Mouse (Mus musculus) lung, postnatal 0 days (tissue): Measurements from ENCODE around the gene Sdhb. TPM values are rescaled to one million over a fixed set of nuclear protein-coding genes. Genes with fewer than 3 reads are reported as not detected.

ENCODE experiments used
- ATAC-seq: fragments of 200-750 bp; cut with Nextera tagmentation; 2 replicates; pipeline ENCODE4 v1.8.0; 2017; ENCODE audit warnings: moderate library complexity
- DNase-seq: peaks from one replicate; pipeline ENCODE4 v3.0.0-alpha.2; 2016; ENCODE audit warnings: low spot score
- H3K27ac ChIP-seq: fragments of 300-500 bp; sonication (generic); 2 replicates; pipeline ENCODE4 v1.5.1; 2014; ENCODE audit warnings: antibody characterized with exemption, mild to moderate bottlenecking, low read length, mixed read lengths
- H3K27me3 ChIP-seq: fragments of 300-500 bp; sonication (generic); replicated peaks from 2 replicates; pipeline ENCODE4 v1.6.1; 2014; ENCODE audit warnings: low read length, mixed read lengths; ENCODE audit not compliant: insufficient read depth
- H3K36me3 ChIP-seq: fragments of 300-500 bp; sonication (generic); 2 replicates; pipeline ENCODE4 v1.6.1; 2014; ENCODE audit warnings: low read length, mixed read lengths; ENCODE audit not compliant: insufficient read depth
- H3K4me1 ChIP-seq: fragments of 300-500 bp; sonication (generic); 2 replicates; pipeline ENCODE4 v1.6.1; 2014; ENCODE audit warnings: antibody characterized with exemption, low read depth, low read length, mixed read lengths; ENCODE audit not compliant: insufficient read depth
- H3K4me2 ChIP-seq: fragments of 300-500 bp; sonication (generic); replicated peaks from 2 replicates; pipeline ENCODE4 v1.6.1; 2014; ENCODE audit warnings: low read depth, mild to moderate bottlenecking, low read length, moderate library complexity, mixed read lengths
- H3K4me3 ChIP-seq: fragments of 300-500 bp; sonication (generic); 2 replicates; pipeline ENCODE4 v1.5.1; 2014; ENCODE audit warnings: low read depth, low read length
- H3K9ac ChIP-seq: fragments of 300-500 bp; sonication (generic); replicated peaks from 2 replicates; pipeline ENCODE4 v1.6.1; 2014; ENCODE audit warnings: low read depth, mild to moderate bottlenecking
- H3K9me3 ChIP-seq: fragments of 300-500 bp; sonication (generic); 2 replicates; pipeline ENCODE4 v1.6.1; 2016; ENCODE audit warnings: low read length, mixed read lengths
- CTCF ChIP-seq: IDR thresholded peaks from 2 replicates; pipeline ENCODE4 v1.5.1; 2016; ENCODE audit warnings: antibody characterized with exemption, mild to moderate bottlenecking
- EP300 ChIP-seq: IDR thresholded peaks from 2 replicates; pipeline ENCODE4 v1.6.1; 2016; ENCODE audit warnings: antibody characterized with exemption, mild to moderate bottlenecking, control low read depth
- WGBS: fragments of 180-500 bp; shearing (Covaris S2); extraction: QIAGEN DNeasy Blood & Tissue Kit; methylation state at CpG from one replicate; pipeline ENCODE4 v1.1.7; 2014; 5-methylcytosine and 5-hydroxymethylcytosine counted together
- polyA plus RNA-seq: library from polyadenylated mRNA; unstranded; fragments of >200 nt; fragmentation: Nextera tagmentation; extraction: Ambion mirVana; gene quantifications from 2 replicates; pipeline ENCODE4 v1.2.1, GENCODE M21; 2015

Sdhb gene
- polyA plus RNA-seq, 1 experiment from 2014 or later: 275 TPM

DNA sequence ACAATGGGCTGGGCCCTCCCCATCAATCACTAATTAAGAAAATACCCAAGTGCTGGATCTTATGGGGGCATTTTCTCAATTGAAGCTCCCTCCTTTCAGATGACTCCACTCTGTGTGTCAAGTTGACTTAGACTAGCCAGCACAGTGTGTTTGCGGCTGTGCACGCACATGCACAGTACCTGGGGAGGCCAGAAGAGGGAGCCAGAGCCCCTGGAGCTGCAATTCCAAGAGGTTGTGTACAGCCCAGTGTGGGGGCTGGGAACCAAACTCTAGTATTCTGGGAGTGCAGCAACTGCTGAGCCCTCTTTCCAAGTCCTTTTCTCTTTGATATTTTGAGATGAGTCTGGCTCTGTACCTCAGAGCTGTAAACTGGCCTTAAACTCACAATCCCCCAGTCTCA, 20.6 kb downstream of the Sdhb start:
- ATAC-seq (no peak), DNase-seq (no peak)
- H3K4me2 ChIP-seq: no peak overlapping the region
- H3K36me3 ChIP-seq: peaks cover 6% of the 10 kb centered on the region; the same call in 1 of the 2 replicates
- H3K9me3 ChIP-seq: no peaks in the 10 kb centered on the region
- H3K4me1 ChIP-seq: peaks cover 4% of the 10 kb centered on the region; the same call in 1 of the 2 replicates
- no peaks in the 10 kb centered on the region for H3K27me3 ChIP-seq
- peak; percentile 35; the same call in 1 of the 2 replicates for TF ChIP-seq CTCF
- no peak for TF ChIP-seq EP300
- no peak overlapping the region for H3K27ac ChIP-seq
- 88% methylated on average over 2 of the region's 2 CpGs for WGBS
- no peak overlapping the region for H3K4me3 ChIP-seq
- H3K9ac ChIP-seq: no peak overlapping the region

DNA sequence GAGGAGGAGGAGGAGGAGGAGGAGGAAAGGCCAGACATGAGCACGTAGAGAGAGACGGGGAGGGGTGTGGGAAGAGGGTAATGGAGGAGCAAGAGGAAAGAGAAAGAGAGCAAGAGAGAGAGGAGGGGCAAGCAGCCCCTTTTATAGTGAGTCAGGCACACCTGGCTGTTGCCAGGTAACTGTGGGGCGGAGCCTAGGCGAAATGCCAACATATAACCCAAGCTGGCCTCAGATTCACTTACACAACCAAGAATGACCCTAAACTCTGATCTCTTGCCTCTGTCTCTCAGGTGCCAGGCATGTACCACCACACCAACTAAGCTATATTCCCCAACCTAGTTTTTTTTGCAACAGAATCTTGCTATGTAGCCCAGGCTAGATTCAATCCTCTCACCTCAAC, 21.8 kb downstream of the Sdhb start:
- no peak for DNase-seq
- Histone ChIP-seq H3K36me3 (peaks cover 6% of the 10 kb centered on the region; the same call in 1 of the 2 replicates), H3K4me1 (peaks cover 9% of the 10 kb centered on the region; the same call in 1 of the 2 replicates), H3K9ac (0 out of 2 replicates have a peak overlapping the region, but pooled peaks have one; percentile 3), H3K4me2 (no peak overlapping the region), H3K27me3 (no peaks in the 10 kb centered on the region), H3K9me3 (no peaks in the 10 kb centered on the region), H3K27ac (0 out of 2 replicates have a peak overlapping the region, but pooled peaks have one; percentile 20), H3K4me3 (no peak overlapping the region)
- TF ChIP-seq CTCF (no peak), EP300 (no peak)
- 40% methylated on average over 4 of the region's 4 CpGs for WGBS
- ATAC-seq: no peak

DNA sequence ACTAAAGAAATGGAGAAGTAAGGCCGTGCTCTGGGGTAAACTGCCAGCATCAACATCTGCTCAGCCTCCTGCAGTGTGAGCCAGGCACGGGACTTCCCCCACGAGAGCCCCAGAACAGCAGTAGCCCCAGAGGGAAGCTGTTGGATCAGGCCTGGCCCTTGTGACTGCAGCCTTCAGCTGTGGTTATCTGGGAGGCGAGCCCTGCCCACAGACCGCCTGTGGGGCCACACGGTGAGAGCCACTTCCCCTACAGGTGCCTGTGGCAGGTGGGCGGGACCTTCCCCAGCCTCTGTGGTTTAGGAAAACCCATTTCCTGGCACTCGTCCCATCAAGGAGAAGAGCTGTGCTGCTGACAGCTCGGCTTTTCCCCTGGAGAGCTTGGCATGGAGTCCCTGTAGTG, 22.4 kb downstream of the Sdhb start:
- H3K36me3 ChIP-seq: peaks cover 6% of the 10 kb centered on the region; the same call in 1 of the 2 replicates
- H3K27me3 ChIP-seq: no peaks in the 10 kb centered on the region
- 0 out of 2 replicates have a peak overlapping the region, but pooled peaks have one; percentile 20 for H3K27ac ChIP-seq
- TF ChIP-seq CTCF: no peak
- TF ChIP-seq EP300: no peak
- no peak overlapping the region for H3K9ac ChIP-seq
- H3K4me2 ChIP-seq: no peak overlapping the region
- H3K4me1 ChIP-seq: peaks cover 9% of the 10 kb centered on the region; the same call in 1 of the 2 replicates
- H3K4me3 ChIP-seq: no peak overlapping the region
- no peaks in the 10 kb centered on the region for H3K9me3 ChIP-seq
- DNase-seq (peak; percentile 80), ATAC-seq (peak; percentile 68)
- 8% methylated on average over 9 of the region's 9 CpGs for WGBS

DNA sequence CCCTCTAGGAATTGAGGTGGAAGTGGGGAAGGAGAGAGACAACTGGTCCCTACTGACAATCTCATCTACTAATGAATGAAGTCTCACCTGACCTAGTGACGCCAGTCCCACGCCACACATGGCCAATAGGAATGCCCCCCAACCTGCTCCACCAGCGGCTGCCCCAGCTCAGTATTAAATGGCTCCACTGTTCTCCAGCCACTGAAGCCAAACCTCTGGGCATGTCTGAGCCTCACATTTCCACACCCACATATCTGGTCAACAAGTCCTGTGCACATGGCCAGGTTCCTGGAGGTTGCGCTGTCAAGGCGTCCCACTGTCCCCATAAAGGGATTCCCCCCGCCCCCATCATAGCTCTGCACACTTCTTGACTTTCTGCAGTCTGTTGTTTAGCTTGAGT, 23.5 kb downstream of the Sdhb start:
- H3K27ac ChIP-seq: no peak overlapping the region
- H3K9me3 ChIP-seq: no peaks in the 10 kb centered on the region
- TF ChIP-seq CTCF (no peak), EP300 (no peak)
- peaks cover 4% of the 10 kb centered on the region; the same call in 1 of the 2 replicates for H3K36me3 ChIP-seq
- DNase-seq (no peak), ATAC-seq (no peak)
- H3K4me1 ChIP-seq: peaks cover 9% of the 10 kb centered on the region; the same call in 1 of the 2 replicates
- H3K4me2 ChIP-seq: no peak overlapping the region
- 69% methylated on average over 6 of the region's 6 CpGs for WGBS
- no peaks in the 10 kb centered on the region for H3K27me3 ChIP-seq
- H3K4me3 ChIP-seq: no peak overlapping the region
- no peak overlapping the region for H3K9ac ChIP-seq

DNA sequence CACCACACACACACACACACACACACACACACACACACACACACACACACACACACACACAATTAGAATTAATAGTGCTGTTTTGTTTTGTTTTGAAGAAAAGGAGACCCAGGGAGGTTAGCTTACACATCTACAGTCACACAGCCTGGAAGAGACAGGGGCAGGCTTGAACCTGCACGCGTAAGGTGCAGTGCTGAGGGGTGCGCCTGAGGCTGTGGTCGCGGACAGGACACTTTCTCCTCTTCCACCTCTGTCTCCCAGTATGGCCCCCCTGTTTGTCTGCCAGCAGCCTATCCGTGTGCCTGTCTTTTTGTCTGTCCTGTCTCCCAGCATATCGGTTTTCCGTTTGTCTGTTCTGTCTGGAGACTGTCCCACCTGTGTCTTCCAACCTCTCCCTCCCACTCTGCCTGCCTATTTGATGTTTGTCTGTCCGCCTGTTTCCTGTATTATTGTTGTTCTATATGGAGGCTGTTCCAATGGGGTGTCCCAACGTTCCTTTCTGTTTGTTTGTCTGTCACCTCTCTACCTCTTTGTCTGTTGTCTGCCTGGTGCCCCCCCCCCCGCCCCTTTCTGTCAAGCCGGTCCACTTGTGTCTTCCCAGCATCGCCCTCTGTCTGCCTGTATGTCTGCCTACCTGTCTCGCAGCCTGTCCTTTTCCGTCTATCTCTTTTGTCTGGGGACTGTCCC, 25.2 kb downstream of the Sdhb start:
- no peak for ATAC-seq

DNA sequence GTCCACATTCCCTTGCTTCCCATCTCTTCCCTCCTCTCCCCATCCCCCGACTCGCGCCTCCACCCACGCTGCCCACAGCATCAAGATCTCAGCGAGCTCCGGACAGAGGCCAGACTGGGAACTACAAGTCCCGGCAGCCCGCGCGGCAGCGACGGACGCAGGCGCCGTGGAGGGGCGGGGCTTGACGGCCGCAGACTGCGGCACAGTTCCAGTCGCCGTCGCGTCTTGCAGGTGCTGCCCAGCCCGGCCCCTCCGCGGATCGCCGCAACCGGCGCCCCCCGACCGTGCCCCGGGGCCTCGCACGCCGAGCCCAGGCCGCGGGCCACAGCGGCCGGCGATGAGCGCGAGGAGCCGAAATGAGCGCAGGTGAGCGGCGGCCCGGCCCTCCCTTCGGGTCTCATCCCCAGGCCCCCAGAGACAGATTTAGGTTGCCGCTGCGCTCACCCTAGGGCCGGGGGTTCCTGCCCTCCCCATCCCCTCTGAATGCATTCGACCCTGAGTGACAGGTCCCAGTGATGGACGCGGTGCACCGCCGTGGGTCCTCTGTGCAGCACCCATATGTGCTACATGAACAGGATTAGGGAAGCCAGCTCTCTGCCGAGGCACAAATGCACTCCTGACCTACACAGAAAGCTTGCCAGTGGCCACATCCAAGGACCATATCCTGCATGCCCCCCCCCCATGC, 25.9 kb downstream of the Sdhb start, which contains the start of gene Atp13a2:
Gene Atp13a2, plus strand, starts transcription at position 163 of the 685 bp plus-strand sequence.
- peaks cover 9% of the 10 kb centered on the region; the same call in 1 of the 2 replicates for H3K4me1 ChIP-seq
- H3K9me3 ChIP-seq: no peaks in the 10 kb centered on the region
- no peaks in the 10 kb centered on the region for H3K36me3 ChIP-seq
- H3K27ac ChIP-seq: peak within 1 kb of the TSS; percentile 49; the same call in 1 of the 2 replicates
- 1% methylated on average over 52 of the region's 58 CpGs for WGBS
- peak within 1 kb of the TSS; percentile 83 for H3K4me3 ChIP-seq
- H3K4me2 ChIP-seq: peak within 1 kb of the TSS; percentile 90
- H3K9ac ChIP-seq: peak within 1 kb of the TSS; percentile 60
- H3K27me3 ChIP-seq: no peaks in the 10 kb centered on the region
- peak; percentile 59 for TF ChIP-seq CTCF
- no peak for TF ChIP-seq EP300
- ATAC-seq (peak; percentile 88), DNase-seq (peak; percentile 90)

More for the DNA sequence above, 25.2 kb downstream of the Sdhb start:
- Histone ChIP-seq H3K27me3 (no peaks in the 10 kb centered on the region), H3K4me1 (peaks cover 9% of the 10 kb centered on the region; the same call in 1 of the 2 replicates), H3K9me3 (no peaks in the 10 kb centered on the region), H3K36me3 (no peaks in the 10 kb centered on the region), H3K27ac (no peak overlapping the region), H3K4me3 (peak overlapping the region; percentile 83), H3K9ac (no peak overlapping the region), H3K4me2 (peak overlapping the region; percentile 90)
- DNase-seq: no peak
- no peak for TF ChIP-seq EP300
- no peak for TF ChIP-seq CTCF
- WGBS: 26% methylated on average over 14 of the region's 15 CpGs
